Mouse (Mus musculus) brown adipose tissue, adult 24 weeks (tissue): Measurements from ENCODE around the gene Inava. TPM values are rescaled to one million over a fixed set of nuclear protein-coding genes. Genes with fewer than 3 reads are reported as not detected.
A peak's percentile ranks its signal among the peaks of the same experiment; 100 is the strongest.

Experiments
- H3K27ac ChIP-seq: fragments of 200-500 bp; replicated peaks from 2 replicates; pipeline ENCODE4 v1.5.1; 2012; ENCODE audit warnings: low read depth, mild to moderate bottlenecking, low read length
- H3K4me1 ChIP-seq: fragments of 200-500 bp; 2 replicates; pipeline ENCODE4 v1.6.1; 2012; ENCODE audit warnings: low read length, mixed read lengths; ENCODE audit not compliant: control insufficient read depth, insufficient read depth, insufficient read length
- H3K4me3 ChIP-seq: fragments of 200-500 bp; 2 replicates; pipeline ENCODE4 v1.5.1; 2012; ENCODE audit warnings: low read depth, mild to moderate bottlenecking, low read length, moderate library complexity; ENCODE audit not compliant: insufficient read depth
- polyA plus RNA-seq: library from polyadenylated mRNA; stranded (reverse); fragments of >200 nt; gene quantifications from 2 replicates; pipeline ENCODE4 v1.2.4, GENCODE M21; 2012; ENCODE audit not compliant: missing spikeins, insufficient read depth, insufficient read length

The Inava gene
- polyA plus RNA-seq: not detected in 2 replicates

DNA sequence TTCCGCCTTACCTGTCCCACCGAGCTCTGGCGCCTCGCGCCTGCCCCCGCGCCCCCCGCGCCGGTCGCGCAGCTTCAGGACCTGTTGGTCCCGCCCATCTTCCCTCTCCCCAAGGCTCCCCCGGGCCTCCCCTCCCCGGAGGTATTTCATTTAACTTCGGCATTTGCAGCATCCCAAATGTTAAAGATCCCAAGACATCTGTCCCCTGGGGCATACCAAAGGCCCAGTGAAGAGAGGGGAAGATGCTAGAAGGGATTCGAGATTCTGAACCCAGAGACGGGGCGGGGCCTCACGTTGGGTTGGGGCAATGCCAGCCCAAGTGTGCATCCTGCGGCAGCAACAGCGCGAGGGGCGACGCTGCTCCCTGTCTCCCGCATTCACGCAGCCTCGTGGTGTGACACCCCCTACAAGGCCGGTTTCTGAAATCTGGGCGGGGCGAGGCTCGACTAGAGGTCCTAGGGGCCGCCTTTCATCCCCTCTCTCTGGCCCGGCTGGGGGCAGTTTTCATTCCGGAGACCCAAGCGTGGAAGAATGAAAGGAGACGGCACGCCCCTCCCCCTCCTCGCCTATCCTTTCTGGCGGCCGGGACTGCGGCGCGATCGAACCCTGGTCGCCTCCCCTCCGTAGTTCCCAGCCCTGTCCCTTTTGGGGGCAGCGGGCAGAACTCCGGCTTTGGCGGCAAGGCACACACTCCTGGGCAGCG is at the start of gene Inava:
Gene Inava, minus strand, starts transcription at position 373 of the 703 bp plus-strand sequence.
- Histone ChIP-seq H3K4me1 (no peaks in the 10 kb centered on the region), H3K4me3 (peak within 1 kb of the TSS; percentile 57), H3K27ac (no peak within 1 kb of the TSS)

DNA sequence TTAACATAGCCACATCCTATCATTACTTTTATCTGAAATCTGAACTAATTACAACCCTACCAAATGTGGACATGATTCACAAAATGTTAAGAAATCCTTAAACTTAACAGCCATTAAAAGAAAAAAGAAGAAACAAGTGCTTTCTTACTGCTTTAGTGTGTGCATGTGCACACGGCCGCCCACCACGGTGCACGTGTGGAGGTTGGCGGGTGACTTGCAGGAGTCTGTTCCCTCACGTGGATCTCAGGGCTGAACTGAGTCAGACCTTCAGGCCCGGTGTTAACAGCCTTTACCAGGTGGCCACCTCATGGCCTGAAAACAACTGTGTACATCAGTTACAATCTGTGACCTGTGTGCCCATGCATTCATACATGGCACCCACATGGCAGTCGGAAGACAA is 43.3 kb upstream of the Inava start:
- H3K27ac ChIP-seq: no peak overlapping the region
- H3K4me3 ChIP-seq: no peak overlapping the region
- H3K4me1 ChIP-seq: no peaks in the 10 kb centered on the region

DNA sequence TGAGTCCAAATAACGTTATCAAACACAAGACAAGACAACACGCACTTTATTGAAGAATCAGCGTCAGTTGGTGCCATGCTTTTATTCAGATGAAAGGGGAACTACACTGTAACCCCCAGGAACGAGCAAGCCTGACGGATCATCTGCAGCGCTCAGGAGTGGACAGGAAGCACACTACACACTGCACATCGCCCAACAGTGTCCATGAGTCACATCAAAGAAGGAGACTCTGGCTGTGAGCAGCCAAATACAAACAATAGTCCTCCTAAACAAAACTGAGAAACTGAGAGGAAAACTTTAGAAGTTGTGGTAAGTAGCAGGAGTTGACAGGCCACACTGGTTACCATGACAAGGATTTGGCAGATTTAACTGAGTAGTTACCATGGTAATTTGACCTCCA is 34.2 kb upstream of the Inava start:
- Histone ChIP-seq H3K4me1 (no peaks in the 10 kb centered on the region), H3K27ac (no peak overlapping the region), H3K4me3 (no peak overlapping the region)

GRCm38 (mm10) chr1:136266127-136266526 is 32.1 kb upstream of the Inava start:
- no peaks in the 10 kb centered on the region for H3K4me1 ChIP-seq
- H3K4me3 ChIP-seq: no peak overlapping the region
- H3K27ac ChIP-seq: no peak overlapping the region

GRCm38 (mm10) chr1:136263355-136263754 is 29.3 kb upstream of the Inava start:
- Histone ChIP-seq H3K4me1 (no peaks in the 10 kb centered on the region), H3K27ac (no peak overlapping the region), H3K4me3 (no peak overlapping the region)

DNA sequence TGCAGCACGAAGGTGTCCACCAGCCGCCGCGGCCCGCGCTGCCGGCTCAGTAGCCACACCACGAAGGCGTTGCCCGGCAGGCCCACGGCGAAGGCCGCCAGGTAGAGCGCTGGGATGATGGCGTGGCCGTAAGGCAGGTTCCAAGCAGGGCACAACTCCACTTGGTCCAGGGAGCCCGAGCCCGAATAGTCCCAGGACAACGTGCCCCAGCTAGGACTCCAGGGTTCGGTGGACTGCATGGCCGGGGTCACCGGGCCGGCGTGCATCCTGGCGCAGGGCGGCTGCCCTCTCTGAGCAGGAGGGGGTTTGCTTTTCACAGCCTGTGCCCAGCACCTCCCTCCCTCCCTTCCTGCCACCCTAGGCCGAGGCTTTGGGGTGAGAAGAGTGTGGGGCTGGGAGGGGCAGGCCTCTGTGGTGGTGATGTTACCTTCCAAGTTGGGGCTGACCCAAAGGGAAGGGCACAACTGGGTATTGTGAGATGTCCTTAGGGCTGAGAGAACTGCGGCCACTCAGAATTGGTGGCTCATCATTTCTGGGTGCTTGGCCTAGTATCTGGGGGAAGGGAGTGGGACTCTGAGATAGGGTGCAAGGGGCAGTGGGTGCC is 26.7 kb upstream of the Inava start, which contains the start of gene Gpr25:
Gene Gpr25, minus strand, starts transcription at position 239 of the 604 bp plus-strand sequence.
- H3K27ac ChIP-seq: no peak within 1 kb of the TSS
- H3K4me3 ChIP-seq: peak within 1 kb of the TSS; percentile 33
- H3K4me1 ChIP-seq: no peaks in the 10 kb centered on the region

- Histone ChIP-seq H3K4me1 (no peaks in the 10 kb centered on the region), H3K4me3 (peak overlapping the region; percentile 33), H3K27ac (no peak overlapping the region)
Measured at GRCm38 (mm10) chr1:136259893-136260634, 26.0 kb upstream of the Inava start.

DNA sequence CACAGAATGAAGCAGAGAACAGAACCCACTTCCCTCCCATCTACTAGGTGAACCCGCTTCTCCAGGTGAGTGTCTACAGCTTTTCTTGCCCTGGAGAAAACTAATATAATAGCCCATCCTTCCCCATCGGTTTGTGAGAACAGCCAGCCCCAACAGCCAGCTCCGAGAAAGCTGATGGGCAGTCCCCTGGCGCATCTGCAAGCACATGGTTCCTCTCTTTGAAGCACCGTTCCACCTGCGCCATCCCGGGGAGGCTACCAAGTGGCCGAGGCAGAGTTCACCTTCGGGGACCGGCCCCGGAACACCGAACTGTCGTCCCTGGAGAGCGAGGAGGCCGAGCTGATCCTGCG is 25.5 kb upstream of the Inava start:
- H3K4me1 ChIP-seq: no peaks in the 10 kb centered on the region
- H3K27ac ChIP-seq: no peak overlapping the region
- H3K4me3 ChIP-seq: no peak overlapping the region; the same call in 1 of the 2 replicates

GRCm38 (mm10) chr1:136258495-136258894 is 24.4 kb upstream of the Inava start:
- Histone ChIP-seq H3K27ac (no peak overlapping the region), H3K4me1 (no peaks in the 10 kb centered on the region), H3K4me3 (no peak overlapping the region)

DNA sequence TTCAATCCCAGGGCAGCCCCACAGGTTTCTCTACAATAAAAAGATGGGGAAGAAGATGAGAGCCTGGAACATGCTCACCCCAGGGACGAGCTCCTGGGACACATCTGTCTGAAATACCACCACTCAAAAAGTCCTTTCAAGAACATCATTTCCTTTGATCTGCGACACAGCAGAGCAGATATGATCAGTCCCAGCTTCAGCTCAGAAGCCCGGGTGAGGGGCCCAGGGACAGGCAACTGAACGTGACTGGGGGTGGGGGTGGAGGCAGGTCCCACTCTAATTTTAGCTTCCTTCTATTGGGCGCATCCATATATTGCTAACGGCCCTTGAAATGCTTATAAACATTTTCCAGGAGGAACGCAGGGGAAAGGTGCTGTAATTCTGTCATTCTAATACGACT is 21.6 kb upstream of the Inava start:
- H3K4me1 ChIP-seq: no peaks in the 10 kb centered on the region
- no peak overlapping the region for H3K4me3 ChIP-seq
- no peak overlapping the region for H3K27ac ChIP-seq

- Histone ChIP-seq H3K4me3 (no peak overlapping the region), H3K4me1 (no peaks in the 10 kb centered on the region), H3K27ac (no peak overlapping the region)
Measured at GRCm38 (mm10) chr1:136255174-136255573, 21.1 kb upstream of the Inava start.

DNA sequence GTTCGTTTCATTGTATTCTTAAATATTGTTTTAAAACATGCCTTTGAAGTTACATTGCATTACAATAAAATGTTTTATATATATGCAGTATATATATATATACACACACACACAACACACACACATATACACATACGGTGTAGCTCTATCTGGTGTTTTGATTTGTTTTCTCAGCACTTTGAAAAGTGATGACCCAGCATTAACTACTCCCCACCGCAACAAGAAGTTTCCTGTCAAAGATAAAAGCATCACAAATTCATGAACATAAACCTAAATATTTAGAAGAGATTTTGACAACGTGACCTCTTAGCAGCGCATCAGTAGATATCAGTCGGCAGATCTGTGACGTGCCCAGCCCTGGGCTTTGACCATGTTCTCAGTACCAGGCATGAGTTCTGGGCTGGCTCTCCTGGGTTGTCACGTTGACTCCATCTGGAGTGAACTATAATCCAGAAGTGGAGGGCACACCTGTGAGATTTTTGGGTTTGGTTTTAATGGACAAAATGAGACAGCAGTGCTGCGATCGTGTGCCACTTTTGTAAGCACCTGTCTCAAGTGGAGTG is 20.5 kb upstream of the Inava start:
- no peaks in the 10 kb centered on the region for H3K4me1 ChIP-seq
- no peak overlapping the region for H3K4me3 ChIP-seq
- H3K27ac ChIP-seq: no peak overlapping the region

- no peak overlapping the region for H3K27ac ChIP-seq
- no peak overlapping the region for H3K4me3 ChIP-seq
- no peaks in the 10 kb centered on the region for H3K4me1 ChIP-seq
Measured at GRCm38 (mm10) chr1:136253472-136253871, 19.4 kb upstream of the Inava start.

DNA sequence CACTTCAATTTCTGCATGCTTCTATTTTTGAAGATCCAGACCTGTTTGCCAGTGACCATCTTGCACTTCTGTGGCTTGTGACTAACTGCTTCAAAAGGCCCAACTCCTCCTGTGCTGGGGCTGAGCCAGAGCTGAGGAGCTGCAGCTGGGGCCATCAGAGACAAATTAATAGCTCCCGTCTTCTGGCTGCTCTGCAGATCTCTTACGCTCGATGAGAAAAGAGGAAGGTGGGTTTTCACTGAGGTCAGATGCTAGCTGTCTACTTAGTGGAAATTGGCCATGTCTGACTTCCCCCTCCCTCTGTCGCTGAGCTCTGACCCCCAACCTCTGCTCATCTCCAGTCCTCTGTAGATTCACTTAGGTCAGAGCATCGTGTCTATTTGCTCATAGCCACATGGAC is 15.6 kb upstream of the Inava start:
- H3K27ac ChIP-seq: no peak overlapping the region
- H3K4me1 ChIP-seq: no peaks in the 10 kb centered on the region
- no peak overlapping the region for H3K4me3 ChIP-seq

DNA sequence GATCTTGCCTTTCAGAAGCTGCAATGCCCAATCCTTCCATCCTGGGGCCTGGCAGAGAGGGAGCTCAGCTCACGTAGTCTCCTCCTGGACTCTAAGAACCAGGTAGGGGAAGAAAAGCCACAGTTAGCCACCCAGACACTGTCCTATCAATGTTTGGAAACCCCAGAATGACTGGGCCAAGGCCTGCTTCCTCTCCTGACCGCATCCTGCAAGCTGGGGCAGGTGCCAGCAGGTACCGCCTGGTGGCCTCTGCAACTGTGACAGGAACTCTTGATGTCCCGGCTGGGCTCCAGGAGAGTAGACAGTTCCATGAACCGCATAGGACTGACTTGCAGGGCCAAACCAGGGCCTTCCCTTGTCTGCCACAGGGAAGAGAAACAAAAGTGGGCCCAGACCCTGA is 13.3 kb upstream of the Inava start:
- Histone ChIP-seq H3K4me3 (no peak overlapping the region), H3K4me1 (no peaks in the 10 kb centered on the region), H3K27ac (no peak overlapping the region)
